Mouse (Mus musculus): Measurements from ENCODE around the gene Ubr7.

The Ubr7 gene

GRCm38 (mm10) chr12:102743036-102743588, 14.7 kb upstream of the Ubr7 start:
- no peak for DNase-seq (ENCODE audit: low read depth)

- DNase-seq (ENCODE audit: low read depth), result peak; percentile 93
Observed at GRCm38 (mm10) chr12:102743589-102744574, 13.9 kb upstream of the Ubr7 start, which contains the start of the genes Moap1 and Tmem251. Gene Moap1, minus strand, starts transcription at chr12:102743661. Gene Tmem251, plus strand, starts transcription at chr12:102743762.

- DNase-seq (ENCODE audit: low read depth), result peak; percentile 37
Observed at GRCm38 (mm10) chr12:102744839-102745238, 12.9 kb upstream of the Ubr7 start.

GRCm38 (mm10) chr12:102748256-102748655, 9.5 kb upstream of the Ubr7 start:
- DNase-seq (ENCODE audit: low read depth), result no peak

DNA sequence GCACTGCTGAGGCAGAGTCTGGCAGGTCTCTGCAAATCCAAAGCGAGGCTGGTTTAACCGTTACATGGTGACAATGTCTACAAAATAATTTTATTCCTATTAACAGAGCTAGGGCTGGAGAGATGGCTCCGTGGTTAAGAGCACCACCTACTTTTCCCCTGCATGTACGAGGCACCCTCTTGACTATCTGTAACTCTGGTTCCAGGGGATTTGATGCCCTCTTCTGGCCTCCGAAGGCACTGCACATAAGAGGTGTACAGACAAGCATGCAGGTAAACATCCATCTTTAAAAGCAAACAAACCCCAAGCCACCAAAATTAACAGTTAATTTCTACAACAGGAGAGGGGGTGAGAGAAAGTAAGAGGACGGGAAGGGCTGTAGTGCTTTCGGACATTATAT, 1.5 kb upstream of the Ubr7 start:
- DNase-seq (ENCODE audit: low read depth), result peak; percentile 58

- DNase-seq (ENCODE audit: low read depth), result peak; percentile 30
Observed at GRCm38 (mm10) chr12:102757055-102757688, 595 bp upstream of the Ubr7 start.

DNA sequence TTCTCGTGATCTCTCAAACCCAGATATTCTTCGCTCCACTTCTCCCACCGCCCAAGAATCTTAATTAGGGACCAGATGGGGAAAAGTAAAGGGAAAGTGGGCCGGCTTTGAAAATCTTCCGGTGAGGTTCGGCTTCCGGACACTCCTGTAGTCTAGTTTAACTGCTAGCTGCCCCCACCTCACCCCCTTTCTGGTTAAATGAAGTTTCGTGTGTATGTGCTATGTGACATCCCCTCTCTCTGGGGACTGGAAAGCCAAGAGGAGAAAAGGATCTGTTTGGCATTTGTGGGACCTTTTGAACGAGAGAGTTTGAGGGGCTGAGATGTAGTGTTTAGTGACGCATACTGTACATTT, 613 bp downstream of the Ubr7 start, which contains the start of gene Gm20604:
Gm20604 (minus strand) TSS at position 270 of the 354 bp plus-strand sequence.
- no peak for DNase-seq (ENCODE audit: low read depth)

GRCm38 (mm10) chr12:102758936-102759335, 1.2 kb downstream of the Ubr7 start:
- DNase-seq (ENCODE audit: low read depth), result no peak

DNA sequence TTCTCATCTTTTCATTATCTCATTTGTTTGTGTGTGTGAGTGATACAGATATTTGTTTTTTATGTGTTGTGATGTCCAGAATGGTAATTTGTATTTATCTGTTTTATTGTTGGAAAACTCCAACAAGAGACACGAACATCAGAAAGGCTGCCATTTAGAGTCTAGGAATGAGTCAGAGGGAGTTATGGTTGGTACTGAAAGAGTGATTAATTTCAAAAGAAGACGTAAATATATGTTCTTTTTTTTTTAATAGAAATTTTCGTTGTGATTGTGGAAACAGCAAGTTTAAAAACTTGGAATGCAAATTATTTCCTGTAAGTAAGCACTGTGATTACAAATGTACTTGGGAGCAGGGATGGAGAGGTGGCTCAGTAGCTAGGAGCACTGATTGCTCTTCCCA, 3.9 kb downstream of the Ubr7 start:
- no peak for DNase-seq (ENCODE audit: low read depth)

- DNase-seq (ENCODE audit: low read depth), result no peak
Observed at GRCm38 (mm10) chr12:102763696-102764095, 5.9 kb downstream of the Ubr7 start.

GRCm38 (mm10) chr12:102769000-102769399, 11.2 kb downstream of the Ubr7 start:
- no peak for DNase-seq (ENCODE audit: low read depth)

DNA sequence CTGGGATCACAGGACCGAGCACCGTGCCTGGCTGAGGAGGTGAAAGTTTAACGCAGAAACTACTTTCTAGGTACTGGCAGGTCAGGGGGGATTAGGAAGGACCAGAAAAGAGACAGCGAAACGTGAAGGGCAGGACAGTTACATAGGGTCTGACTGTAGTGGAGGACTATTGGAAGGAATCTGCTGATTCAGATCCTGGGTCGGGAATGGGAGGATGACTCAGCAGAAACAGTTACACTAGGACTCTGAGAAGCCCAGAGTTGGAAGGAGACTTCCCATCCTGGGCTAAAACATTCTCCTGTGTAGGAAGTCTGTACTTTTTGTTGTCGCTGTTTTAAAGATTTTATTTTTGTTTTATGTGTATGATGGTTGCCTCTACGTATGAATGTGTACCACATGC, 13.8 kb downstream of the Ubr7 start:
- no peak for DNase-seq (ENCODE audit: low read depth)

DNA sequence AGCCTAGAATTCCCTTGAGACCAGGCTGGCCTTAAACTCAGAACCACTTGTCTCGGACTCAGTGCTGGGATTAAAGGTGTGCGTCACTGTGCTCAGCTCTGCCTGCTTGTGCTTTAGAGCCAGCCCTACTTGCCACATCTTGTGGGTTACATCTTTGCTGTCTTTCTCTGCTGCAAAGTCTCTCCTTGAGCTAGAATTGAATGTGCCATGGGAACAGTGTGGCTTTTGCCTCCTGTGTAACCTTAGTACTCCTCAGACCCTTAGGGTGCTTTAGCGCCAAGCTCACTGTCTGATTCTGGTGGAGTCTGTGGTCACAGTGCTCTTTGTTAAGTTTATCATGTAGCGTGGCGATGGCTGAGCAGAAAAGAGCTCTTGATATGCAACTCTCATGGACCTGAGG, 14.9 kb downstream of the Ubr7 start:
- no peak for DNase-seq (ENCODE audit: low read depth)

DNA sequence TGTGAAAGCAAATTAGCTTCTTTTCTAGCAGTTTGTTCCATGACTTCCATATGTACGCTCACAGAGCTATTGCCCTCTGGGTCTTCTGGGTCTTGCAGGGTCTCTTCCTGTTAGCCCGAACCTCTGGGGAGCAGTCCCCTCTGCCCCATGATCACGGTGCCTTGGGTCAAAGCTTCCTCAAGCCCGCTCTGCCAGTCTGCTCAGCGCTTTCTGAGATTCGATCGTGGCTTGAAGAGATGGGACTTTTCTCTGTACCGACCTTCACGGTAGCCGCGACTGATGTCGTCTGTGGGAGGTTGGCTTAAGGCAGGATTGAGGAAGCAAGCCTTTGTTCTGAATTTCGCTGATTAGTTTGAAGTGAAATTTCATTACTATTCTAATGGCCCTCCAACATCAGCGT, 18.3 kb downstream of the Ubr7 start:
- no peak for DNase-seq (ENCODE audit: low read depth)

- DNase-seq (ENCODE audit: low read depth), result no peak
Observed at GRCm38 (mm10) chr12:102778151-102778550, 20.4 kb downstream of the Ubr7 start.

DNA sequence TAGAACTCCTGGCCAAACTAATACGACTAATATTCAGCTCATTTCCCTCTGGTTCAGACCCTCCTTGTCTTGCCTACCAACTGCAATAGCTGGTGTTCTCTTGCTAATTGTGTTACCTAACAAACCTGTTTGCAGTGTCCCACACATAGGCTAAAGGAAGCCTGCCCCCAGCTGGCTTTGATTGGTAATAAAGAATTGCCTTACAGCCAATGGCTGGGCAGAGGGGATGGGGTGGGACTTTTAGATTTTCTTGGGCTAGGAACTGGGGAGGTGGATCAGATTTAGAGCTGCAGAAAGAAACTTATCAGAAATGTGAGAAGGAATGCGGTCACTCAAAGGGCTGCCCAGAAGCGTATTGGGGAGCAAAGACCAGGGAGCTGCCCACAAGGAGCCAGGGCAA, 21.7 kb downstream of the Ubr7 start:
- DNase-seq (ENCODE audit: low read depth), result peak; percentile 38

DNA sequence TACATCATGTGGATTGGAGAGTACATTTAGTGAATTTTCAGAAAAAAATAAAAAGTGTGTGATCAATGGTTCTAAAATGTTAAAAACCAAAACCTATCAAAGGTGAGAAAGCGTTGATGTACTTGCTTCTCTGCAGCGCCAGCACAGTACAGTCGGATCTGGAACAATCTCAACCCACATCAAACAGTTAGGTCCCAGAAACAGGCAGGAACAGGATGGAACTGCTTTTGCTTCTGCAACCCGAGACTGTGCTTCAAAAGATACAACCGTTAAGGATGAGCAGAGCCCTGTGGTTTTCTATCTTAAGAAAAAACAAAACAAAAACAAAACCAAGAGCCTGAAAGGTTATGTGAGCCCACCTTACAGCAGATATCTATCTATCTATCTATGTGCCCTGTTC, 25.1 kb downstream of the Ubr7 start:
- DNase-seq (ENCODE audit: low read depth), result no peak

- no peak for DNase-seq (ENCODE audit: low read depth)
Observed at GRCm38 (mm10) chr12:102784899-102785592, 27.3 kb downstream of the Ubr7 start.

DNA sequence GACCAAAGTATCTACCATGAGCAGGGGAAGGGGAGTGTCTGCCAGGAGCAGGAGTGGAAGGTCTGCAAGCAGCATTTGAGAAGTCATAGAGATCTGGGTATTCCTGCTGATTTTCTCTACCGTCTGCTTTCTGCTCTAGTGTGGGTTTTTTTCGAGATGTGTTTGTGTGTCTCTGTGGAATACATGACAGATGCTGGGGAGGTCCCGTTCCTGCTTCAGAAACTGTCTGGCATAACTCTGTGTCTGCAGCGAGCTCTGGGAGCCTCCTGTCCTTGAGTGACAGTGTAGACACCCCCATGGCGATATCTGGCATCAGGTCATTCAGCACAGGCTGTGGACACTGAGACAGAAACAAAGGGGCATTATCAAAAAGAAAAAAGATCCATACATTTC, 27.8 kb downstream of the Ubr7 start:
- DNase-seq (ENCODE audit: low read depth), result no peak

GRCm38 (mm10) chr12:102787927-102788326, 30.2 kb downstream of the Ubr7 start:
- DNase-seq (ENCODE audit: low read depth), result no peak

- DNase-seq (ENCODE audit: low read depth), result no peak
Observed at GRCm38 (mm10) chr12:102799528-102799927, 41.8 kb downstream of the Ubr7 start.

- DNase-seq (ENCODE audit: low read depth), result no peak
Observed at GRCm38 (mm10) chr12:102814858-102815257, 57.1 kb downstream of the Ubr7 start.
